Mouse (Mus musculus) left cerebral cortex, postnatal 36 days (tissue): ENCODE data around the gene Sytl2. TPM values are rescaled to one million over a fixed set of nuclear protein-coding genes. Genes with fewer than 3 reads are reported as not detected.

ENCODE experiments used
- DNase-seq, 2 experiments: peaks; one replicate each; pipeline ENCODE4 v3.0.0; 2021 to 2022; ENCODE audit warnings: low spot score in 2 of 2, mixed read lengths in 1 of 2
- intact Hi-C: fragments of 180-260 bp; cut with DNase I; formaldehyde crosslinking; loops from one replicate; pipeline ENCODE4 v1.15.1; 2025
- total RNA-seq, 2 experiments: library from RNA; stranded (reverse); gene quantifications; 2 replicates each; pipeline ENCODE4 v1.2.3; 2021

The Sytl2 gene
- total RNA-seq, 2 experiments from 2014 or later = 99.1 to 108 TPM

GRCm38 (mm10) chr7:90354229-90354604, 52.2 kb downstream of the Sytl2 start:
- no peak for DNase-seq
- intact Hi-C loops = no loop called here

DNA sequence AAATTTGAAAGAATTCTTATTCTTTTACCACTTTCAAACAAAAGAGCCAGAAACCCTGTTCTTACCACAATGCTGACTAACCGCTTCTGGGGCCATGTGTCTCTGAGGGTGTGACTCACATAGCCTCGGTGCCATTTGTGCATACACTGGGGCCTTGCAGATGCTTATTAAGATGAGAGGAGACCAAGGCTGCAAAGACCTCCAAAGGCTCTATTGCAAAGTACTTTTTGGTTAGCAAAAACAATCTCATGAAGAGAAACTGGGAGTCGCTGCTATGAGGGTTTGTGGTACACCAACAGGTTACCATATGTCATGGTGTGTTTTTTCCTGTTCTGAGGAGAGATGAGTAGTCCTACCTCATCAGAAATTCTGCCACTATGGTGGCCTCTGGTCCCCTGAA, 53.4 kb downstream of the Sytl2 start:
- DNase-seq = no peak
- intact Hi-C loops = no loop called here

GRCm38 (mm10) chr7:90355995-90356394, 53.9 kb downstream of the Sytl2 start:
- no peak for DNase-seq
- intact Hi-C loops = no loop called here

DNA sequence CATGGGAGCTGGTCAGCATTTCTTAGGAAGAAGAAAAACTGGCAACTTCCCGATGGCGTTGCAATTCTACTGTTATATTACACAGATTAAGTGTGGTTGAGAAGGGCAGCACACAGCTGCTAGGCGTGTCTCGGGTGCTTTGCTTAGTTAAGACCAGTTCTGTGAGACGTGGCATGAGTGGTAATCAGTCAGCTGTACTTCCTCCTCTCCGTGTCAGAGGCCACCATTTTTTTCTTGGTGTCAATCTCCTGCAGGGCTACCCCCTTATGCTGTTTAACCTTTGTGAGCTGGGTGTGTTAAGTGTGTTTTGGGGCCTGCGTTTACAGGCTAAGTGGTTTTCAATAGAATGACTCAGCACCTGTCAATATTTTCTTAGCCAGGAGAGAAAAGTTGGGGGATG, 60.7 kb downstream of the Sytl2 start:
- DNase-seq = no peak
- intact Hi-C loops = no loop called here

- intact Hi-C loops = no loop called here
- DNase-seq = no peak
These were observed 68.2 kb downstream of the Sytl2 start for GRCm38 (mm10) chr7:90370071-90370851.

- intact Hi-C loops = no loop called here
- no peak for DNase-seq
These were observed 70.8 kb downstream of the Sytl2 start for GRCm38 (mm10) chr7:90372804-90373203.

DNA sequence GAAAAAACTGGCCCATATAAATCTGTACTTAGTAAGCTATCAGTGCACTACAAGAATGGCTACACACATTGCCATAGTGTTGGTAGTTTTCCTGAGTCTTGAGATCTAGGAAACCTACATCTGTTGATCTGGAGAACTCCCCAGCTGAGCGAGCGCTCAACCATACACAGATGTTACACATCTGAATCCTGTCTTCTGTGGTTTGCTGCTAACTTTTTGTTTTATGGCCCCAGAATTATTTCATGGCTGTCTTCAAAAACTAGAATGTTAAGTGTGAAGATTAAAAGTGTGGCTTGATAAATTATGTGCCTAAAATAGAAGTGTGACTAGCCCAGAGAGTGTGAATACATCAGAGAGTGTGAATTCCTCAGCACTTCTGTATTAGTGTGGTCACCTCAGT, 82.4 kb downstream of the Sytl2 start:
- no peak for DNase-seq
- intact Hi-C loops = no loop called here

GRCm38 (mm10) chr7:90386885-90387459, 84.9 kb downstream of the Sytl2 start:
- intact Hi-C loops = no loop called here
- DNase-seq = peak; percentile 68 to 73

GRCm38 (mm10) chr7:90389765-90390164, 87.7 kb downstream of the Sytl2 start:
- DNase-seq = no peak
- intact Hi-C loops = no loop called here

- DNase-seq = no peak
- intact Hi-C loops = no loop called here
These were observed 93.0 kb downstream of the Sytl2 start for GRCm38 (mm10) chr7:90395073-90395472.

GRCm38 (mm10) chr7:90395928-90396327, 93.9 kb downstream of the Sytl2 start:
- DNase-seq = no peak
- intact Hi-C loops = no loop called here

DNA sequence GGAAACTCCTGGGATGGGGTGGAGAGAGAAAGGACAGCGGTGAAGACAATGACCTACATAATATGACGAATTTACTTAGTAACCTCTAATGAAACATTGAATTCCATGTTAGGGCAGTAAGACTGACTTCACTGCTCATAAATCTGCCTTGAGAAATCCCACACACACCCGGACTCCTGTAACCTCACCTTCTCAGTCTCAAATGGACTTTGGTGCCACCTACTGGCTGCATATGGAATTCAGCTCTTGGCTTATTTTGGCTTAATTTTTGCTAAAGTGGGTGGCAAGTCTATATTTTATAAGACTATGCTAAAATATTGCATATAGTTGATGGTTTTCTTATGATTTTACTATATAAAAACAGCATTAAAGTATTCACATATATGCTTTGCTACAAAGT, 107.9 kb downstream of the Sytl2 start:
- peak; percentile 48 to 49 for DNase-seq
- intact Hi-C loops = loop anchor here (5.0 to 10.0 kb wide), 2 partner anchors 133 to 415 kb away; no protein-coding TSS in a partner anchor

- intact Hi-C loops = loop anchor here (10.0 kb wide), 1 partner anchor 442 kb away; the partner anchor contains the start of gene Eed
- peak; percentile 80 to 82 for DNase-seq
These were observed 124.3 kb downstream of the Sytl2 start, which contains the start of gene Ccdc89 for GRCm38 (mm10) chr7:90426020-90427001. TSS of gene Ccdc89 (plus strand) at chr7:90426577.

GRCm38 (mm10) chr7:90427006-90427405, 125.0 kb downstream of the Sytl2 start:
- intact Hi-C loops = loop anchor here (10.0 kb wide), 1 partner anchor 442 kb away; the partner anchor contains the start of gene Eed
- no peak for DNase-seq

GRCm38 (mm10) chr7:90432221-90432620, 130.2 kb downstream of the Sytl2 start:
- DNase-seq = no peak
- intact Hi-C loops = no loop called here

DNA sequence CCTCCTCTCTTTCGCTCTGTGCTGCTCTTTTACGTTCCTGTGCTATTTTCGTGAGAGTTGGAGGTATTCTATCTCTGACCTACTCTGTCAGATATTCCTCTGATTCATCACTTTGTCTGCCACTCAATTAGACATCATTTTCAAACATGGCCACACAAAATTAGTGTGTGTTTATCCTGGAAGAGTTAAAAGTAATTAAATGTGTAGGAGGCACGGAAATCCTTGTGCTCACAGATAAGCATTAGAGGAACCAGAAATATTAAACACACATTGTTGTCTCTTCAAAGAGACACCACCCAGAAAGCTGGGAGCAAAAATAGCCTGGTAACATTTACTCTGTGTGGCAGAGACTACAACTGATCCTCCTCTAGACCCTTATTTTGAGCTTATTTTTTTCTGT, 138.0 kb downstream of the Sytl2 start:
- DNase-seq = no peak
- intact Hi-C loops = loop anchor here (5.0 kb wide), 1 partner anchor 308 kb away; the partner anchor contains the start of gene Picalm

GRCm38 (mm10) chr7:90442070-90442469, 140.0 kb downstream of the Sytl2 start:
- DNase-seq = no peak
- intact Hi-C loops = loop anchor here (1.0 to 5.0 kb wide), 3 partner anchors 15 to 310 kb away; partner anchors contain the start of genes Dlg2, Picalm, Tmem126a and Tmem126b

DNA sequence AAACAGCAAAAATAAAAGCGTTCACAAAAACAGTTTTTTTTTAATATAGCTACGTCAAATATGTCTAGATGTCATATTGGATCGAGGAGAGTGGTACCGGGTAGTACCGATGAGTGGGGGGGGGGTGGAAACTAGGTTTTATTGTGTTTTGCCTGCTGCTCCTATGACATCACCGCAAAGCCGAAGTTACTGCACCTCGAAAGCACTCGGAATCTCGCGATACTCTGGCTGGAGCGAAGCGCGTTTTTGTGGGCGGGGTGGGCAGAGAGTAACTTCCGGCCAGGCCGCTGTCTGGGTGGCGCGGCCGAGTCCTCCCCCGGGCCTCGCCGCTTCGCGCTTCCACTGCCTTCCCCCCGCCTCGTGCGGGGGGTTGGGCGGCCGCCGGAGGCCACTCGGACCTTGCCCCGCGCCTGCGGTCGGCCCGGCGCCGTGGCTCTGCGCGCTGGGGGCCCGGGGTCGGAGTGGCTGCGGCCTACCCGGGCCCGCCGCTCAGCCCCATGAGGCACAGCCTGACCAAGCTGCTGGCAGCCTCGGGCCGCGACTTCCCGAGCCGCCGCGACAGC, 140.5 kb downstream of the Sytl2 start, which contains the start of gene Crebzf:
Gene Crebzf, plus strand, starts transcription at position 212 of the 563 bp plus-strand sequence.
- intact Hi-C loops = loop anchor here (1.0 to 5.0 kb wide), 3 partner anchors 14 to 310 kb away; partner anchors contain the start of genes Dlg2, Picalm, Tmem126a and Tmem126b

More for the DNA sequence above, 140.5 kb downstream of the Sytl2 start, which contains the start of gene Crebzf:
- peak; percentile 94 to 95 for DNase-seq
